Mouse (Mus musculus): ENCODE measurements at regions not wholly inside any gene's neighbourhood (a gene's known extent, or its start where the extent isn't known, plus 50 kb on each side); places are given as distances from the start of the nearest gene placed in this dataset.

DNA sequence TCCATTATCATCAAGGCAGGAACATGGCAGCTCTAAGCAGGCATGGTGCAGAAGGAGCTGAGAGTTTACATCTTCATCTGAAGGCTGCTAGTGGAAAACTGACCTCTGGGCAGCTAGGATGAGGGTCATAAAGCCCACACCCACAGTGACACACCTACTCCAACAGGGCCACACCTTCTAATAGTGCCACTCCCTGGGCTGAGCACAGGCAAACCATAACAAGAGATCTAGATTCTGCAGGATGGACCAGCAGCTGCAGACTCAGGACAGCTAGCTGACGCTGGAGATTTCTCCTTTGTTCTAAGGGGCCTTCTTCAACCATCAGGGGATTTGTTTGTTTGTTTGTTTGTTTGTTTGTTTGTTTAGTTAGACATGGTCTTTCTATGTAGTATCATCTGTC is 79.6 kb upstream of the Bod1 start:
- WGBS, result 100% methylated on average over 1 of the region's 1 CpGs
- peaks cover 5% of the 10 kb centered on the region; the same call in 1 of the 2 replicates for H3K4me1 ChIP-seq (ENCODE audit: control insufficient read depth, insufficient read depth, low read length)
- no peaks in the 10 kb centered on the region for H3K27me3 ChIP-seq (ENCODE audit: control insufficient read depth, insufficient read depth, low read length)
- DNase-seq, result no peak
- TF ChIP-seq POLR2A (IDR thresholded peaks at IDR 0.05; ENCODE audit: borderline replicate concordance, insufficient read depth, low read length), result no peak
- TF ChIP-seq CTCF (IDR thresholded peaks at IDR 0.05; ENCODE audit: borderline replicate concordance, insufficient read depth, low read depth, low read length), result no peak
- no peak overlapping the region for H3K4me3 ChIP-seq (replicated peaks; ENCODE audit: insufficient read depth, low read depth, low read length)
- H3K27ac ChIP-seq (ENCODE audit: insufficient read depth, low read length), result no peak overlapping the region

DNA sequence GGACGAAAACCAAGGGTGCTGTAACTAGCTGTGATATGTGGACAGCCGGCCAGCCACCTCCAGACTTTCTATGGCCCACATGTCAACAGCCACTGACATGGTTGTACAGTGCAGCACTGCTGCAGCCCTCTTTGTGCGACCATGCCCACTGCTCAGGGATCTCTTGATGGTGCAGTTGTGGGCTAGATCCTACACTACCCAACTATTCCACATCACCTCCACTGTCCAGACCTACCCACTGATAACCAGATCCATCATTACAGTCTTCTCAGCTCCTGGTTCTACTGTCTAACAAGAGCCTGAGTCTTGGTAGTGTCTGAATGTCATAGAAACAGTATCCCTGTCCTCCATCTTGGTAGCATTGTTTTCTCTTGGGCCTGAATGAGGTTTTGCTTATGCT is 81.5 kb upstream of the Bod1 start:
- H3K27ac ChIP-seq (ENCODE audit: insufficient read depth, low read length), result no peak overlapping the region
- no peak for DNase-seq
- TF ChIP-seq POLR2A (IDR thresholded peaks at IDR 0.05; ENCODE audit: borderline replicate concordance, insufficient read depth, low read length), result no peak
- H3K27me3 ChIP-seq (ENCODE audit: control insufficient read depth, insufficient read depth, low read length), result no peaks in the 10 kb centered on the region
- no peak overlapping the region for H3K4me3 ChIP-seq (replicated peaks; ENCODE audit: insufficient read depth, low read depth, low read length)
- WGBS, result 91% methylated on average over 3 of the region's 3 CpGs
- peaks cover 5% of the 10 kb centered on the region; the same call in 1 of the 2 replicates for H3K4me1 ChIP-seq (ENCODE audit: control insufficient read depth, insufficient read depth, low read length)

DNA sequence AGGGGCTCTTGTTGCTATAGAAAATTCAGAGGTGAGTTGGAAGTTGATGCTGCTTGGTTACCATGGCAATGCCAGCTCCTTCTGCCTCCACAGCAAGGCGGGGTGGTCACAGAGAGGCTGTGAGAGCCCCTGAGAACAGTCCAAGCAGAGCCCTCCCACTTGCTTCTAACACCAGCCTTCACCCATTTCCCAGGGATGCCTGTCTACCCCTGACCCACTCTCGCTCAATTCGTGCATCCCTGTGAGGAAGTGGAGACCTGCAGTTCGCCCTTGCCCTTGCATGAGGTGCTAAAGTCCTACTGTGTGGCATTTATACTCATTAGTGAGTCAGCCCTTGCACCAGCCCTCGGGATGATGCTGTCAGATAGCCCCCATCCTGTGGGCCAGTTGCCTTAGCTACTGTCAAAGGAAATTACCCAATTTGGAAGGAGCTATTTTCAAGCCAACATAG is 82.1 kb upstream of the Bod1 start:
- Histone ChIP-seq H3K4me1 (ENCODE audit: control insufficient read depth, insufficient read depth, low read length) (no peaks in the 10 kb centered on the region), H3K4me3 (replicated peaks; ENCODE audit: insufficient read depth, low read depth, low read length) (no peak overlapping the region), H3K27ac (ENCODE audit: insufficient read depth, low read length) (no peak overlapping the region), H3K27me3 (ENCODE audit: control insufficient read depth, insufficient read depth, low read length) (no peaks in the 10 kb centered on the region)
- 72% methylated on average over 5 of the region's 5 CpGs for WGBS
- no peak for DNase-seq
- no peak for TF ChIP-seq CTCF (IDR thresholded peaks at IDR 0.05; ENCODE audit: borderline replicate concordance, insufficient read depth, low read depth, low read length)
- no peak for TF ChIP-seq POLR2A (IDR thresholded peaks at IDR 0.05; ENCODE audit: borderline replicate concordance, insufficient read depth, low read length)

DNA sequence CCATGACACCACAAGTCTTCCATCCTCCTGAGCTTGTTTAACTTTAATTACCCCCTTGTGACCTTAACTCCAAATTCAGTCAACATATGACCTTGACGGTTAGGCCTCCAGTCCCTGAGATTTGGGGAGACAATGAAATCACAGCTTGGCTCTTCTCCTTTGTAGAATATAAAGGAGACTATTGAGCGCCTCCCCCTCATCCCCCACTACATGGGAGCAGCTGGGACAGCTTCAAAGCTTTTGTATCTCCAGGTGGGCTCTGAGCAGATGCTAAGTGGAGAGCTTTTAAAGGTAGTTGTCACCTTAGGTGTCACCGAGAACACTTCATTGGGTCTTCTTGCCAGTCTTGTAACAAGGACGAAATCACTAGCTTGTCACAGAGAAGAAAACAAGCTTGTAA is 82.7 kb upstream of the Bod1 start:
- no peak for DNase-seq
- H3K4me1 ChIP-seq (ENCODE audit: control insufficient read depth, insufficient read depth, low read length), result peaks cover 2% of the 10 kb centered on the region; the same call in 1 of the 2 replicates
- H3K4me3 ChIP-seq (replicated peaks; ENCODE audit: insufficient read depth, low read depth, low read length), result no peak overlapping the region
- H3K27ac ChIP-seq (ENCODE audit: insufficient read depth, low read length), result no peak overlapping the region
- TF ChIP-seq CTCF (IDR thresholded peaks at IDR 0.05; ENCODE audit: borderline replicate concordance, insufficient read depth, low read depth, low read length) (no peak), POLR2A (IDR thresholded peaks at IDR 0.05; ENCODE audit: borderline replicate concordance, insufficient read depth, low read length) (no peak)
- no peaks in the 10 kb centered on the region for H3K27me3 ChIP-seq (ENCODE audit: control insufficient read depth, insufficient read depth, low read length)
- WGBS, result 77% methylated on average over 4 of the region's 4 CpGs

DNA sequence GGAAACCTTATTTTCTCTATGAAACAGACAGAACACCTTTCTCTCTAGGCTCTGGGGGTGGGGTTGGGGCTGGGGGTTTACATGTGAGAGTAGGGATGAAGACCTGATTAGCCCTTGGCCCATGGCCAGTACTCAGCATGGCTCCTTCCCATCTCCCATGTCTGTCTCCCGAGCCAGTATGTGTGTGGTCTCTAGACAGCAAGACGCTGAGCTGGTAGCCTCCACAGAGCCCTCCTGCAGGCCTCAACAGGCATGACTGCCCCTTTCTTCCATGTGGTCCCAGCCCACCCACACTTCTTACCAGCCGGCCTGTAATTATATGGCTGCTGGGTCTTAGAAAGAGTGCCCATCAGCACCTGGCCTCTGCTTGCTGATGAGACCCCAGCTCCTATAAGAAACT is 84.2 kb upstream of the Bod1 start:
- DNase-seq, result no peak
- no peaks in the 10 kb centered on the region for H3K27me3 ChIP-seq (ENCODE audit: control insufficient read depth, insufficient read depth, low read length)
- 64% methylated on average over 3 of the region's 3 CpGs for WGBS
- H3K4me1 ChIP-seq (ENCODE audit: control insufficient read depth, insufficient read depth, low read length), result peaks cover 13% of the 10 kb centered on the region; the same call in 1 of the 2 replicates
- H3K4me3 ChIP-seq (replicated peaks; ENCODE audit: insufficient read depth, low read depth, low read length), result no peak overlapping the region
- no peak overlapping the region for H3K27ac ChIP-seq (ENCODE audit: insufficient read depth, low read length)
- TF ChIP-seq CTCF (IDR thresholded peaks at IDR 0.05; ENCODE audit: borderline replicate concordance, insufficient read depth, low read depth, low read length), result no peak
- no peak for TF ChIP-seq POLR2A (IDR thresholded peaks at IDR 0.05; ENCODE audit: borderline replicate concordance, insufficient read depth, low read length)

DNA sequence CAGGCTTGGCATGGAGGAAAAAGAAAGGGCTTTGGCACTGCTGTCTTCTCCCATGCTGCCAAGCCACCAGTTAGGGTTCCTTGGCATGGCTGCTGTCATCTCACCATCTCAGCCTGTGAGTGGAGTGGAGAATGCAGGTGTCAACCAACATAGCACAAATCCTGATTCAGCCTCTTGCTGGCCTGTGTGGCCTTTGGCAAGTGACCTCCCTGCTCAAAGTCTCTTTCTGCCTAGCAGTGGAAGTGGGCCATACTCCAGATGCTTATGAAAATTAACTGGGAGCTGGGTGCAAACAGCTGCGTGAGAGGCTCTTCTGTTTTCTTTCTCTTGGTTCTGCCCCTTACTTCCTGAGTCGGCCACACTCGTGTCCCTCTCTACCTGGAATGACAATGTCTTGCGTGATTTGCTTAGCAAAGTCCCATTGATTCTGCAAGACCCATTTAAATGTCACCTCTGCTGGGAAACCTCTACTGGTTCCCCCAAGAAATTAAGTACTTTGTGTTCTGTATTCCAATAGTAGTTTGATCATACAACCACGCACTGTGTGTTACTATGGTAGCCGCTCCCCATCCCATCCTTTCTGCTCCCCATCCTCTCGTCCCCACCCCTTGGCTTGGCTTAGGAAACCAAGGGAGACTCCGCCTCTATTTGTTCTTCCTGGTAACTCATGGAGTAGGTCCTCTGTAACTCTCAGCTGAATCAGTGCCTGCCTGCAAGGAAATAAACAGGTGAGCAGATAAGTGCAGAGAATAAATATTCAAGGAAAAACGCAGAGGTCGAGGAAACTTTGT is 84.9 kb upstream of the Bod1 start:
- 81% methylated on average over 10 of the region's 10 CpGs for WGBS
- Histone ChIP-seq H3K4me1 (ENCODE audit: control insufficient read depth, insufficient read depth, low read length) (peaks cover 13% of the 10 kb centered on the region; the same call in 1 of the 2 replicates), H3K4me3 (replicated peaks; ENCODE audit: insufficient read depth, low read depth, low read length) (no peak overlapping the region), H3K27ac (ENCODE audit: insufficient read depth, low read length) (no peak overlapping the region), H3K27me3 (ENCODE audit: control insufficient read depth, insufficient read depth, low read length) (no peaks in the 10 kb centered on the region)
- DNase-seq, result no peak
- TF ChIP-seq CTCF (IDR thresholded peaks at IDR 0.05; ENCODE audit: borderline replicate concordance, insufficient read depth, low read depth, low read length), result no peak
- no peak for TF ChIP-seq POLR2A (IDR thresholded peaks at IDR 0.05; ENCODE audit: borderline replicate concordance, insufficient read depth, low read length)

DNA sequence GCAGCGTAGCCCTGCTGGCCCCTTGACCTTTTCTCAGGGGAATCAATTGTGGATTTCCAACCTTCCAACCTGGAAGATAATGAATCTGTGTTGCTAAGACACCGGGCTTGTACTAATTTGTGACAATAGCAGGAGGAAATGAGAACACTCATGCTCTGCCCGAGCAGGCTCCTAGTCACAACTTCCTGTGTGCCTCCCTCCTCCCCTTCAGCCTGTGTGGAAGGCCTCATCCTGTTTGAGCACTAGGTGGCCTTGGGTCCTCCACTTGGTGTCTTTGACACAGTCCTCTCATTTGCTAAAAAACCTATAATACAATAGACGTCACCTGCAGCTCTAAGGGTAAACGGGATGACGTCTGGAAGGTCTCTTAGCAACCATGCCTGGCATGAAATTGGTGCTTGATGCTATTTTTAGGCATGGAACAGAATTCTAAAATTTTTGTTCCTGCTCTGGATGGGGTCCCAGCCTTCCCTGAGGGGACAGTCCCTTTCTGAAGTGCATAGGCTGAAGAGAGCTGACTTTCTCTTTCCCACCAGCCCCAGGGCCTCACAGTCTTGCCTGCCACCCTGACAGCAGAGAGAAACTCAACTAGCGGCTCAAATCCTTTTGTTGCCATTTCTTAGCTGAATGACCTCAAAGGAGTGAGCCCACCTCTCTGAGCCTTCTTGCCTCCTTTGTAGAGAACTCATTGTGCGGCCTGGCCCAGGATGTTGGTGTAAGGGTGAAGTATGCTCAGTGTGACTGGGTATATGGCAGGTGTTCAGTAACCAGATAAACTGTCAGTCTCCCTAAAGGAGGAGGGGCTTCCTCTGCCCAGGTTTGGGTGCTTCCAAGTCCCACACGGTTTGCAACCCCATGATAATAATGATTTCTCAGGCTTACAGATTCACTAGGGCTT is 88.4 kb upstream of the Bod1 start:
- Histone ChIP-seq H3K27me3 (ENCODE audit: control insufficient read depth, insufficient read depth, low read length) (no peaks in the 10 kb centered on the region), H3K27ac (ENCODE audit: insufficient read depth, low read length) (no peak overlapping the region), H3K4me3 (replicated peaks; ENCODE audit: insufficient read depth, low read depth, low read length) (no peak overlapping the region), H3K4me1 (ENCODE audit: control insufficient read depth, insufficient read depth, low read length) (peaks cover 13% of the 10 kb centered on the region; the same call in 1 of the 2 replicates)
- WGBS, result 44% methylated on average over 9 of the region's 9 CpGs
- peak; percentile 45 to 64 for DNase-seq
- TF ChIP-seq POLR2A (IDR thresholded peaks at IDR 0.05; ENCODE audit: borderline replicate concordance, insufficient read depth, low read length) (no peak), CTCF (IDR thresholded peaks at IDR 0.05; ENCODE audit: borderline replicate concordance, insufficient read depth, low read depth, low read length) (no peak)
